Mouse (Mus musculus) forebrain, embryonic 13.5 days (tissue): ENCODE measurements around the gene Ifnz. TPM values are rescaled to one million over a fixed set of nuclear protein-coding genes. Genes with fewer than 3 reads are reported as not detected.
"Not testable (repeated sequence)": the region's sequence is repeated elsewhere in the genome, so short reads cannot be mapped to it uniquely, and the experiment has no call there.

Experiments used
- ATAC-seq: fragments of 200-750 bp; cut with Nextera tagmentation; 2 replicates; pipeline ENCODE4 v1.8.0; 2017
- H3K27ac ChIP-seq: fragments of 300-500 bp; sonication (generic); 2 replicates; pipeline ENCODE4 v1.5.1; 2015; ENCODE audit warnings: inconsistent platforms, mild to moderate bottlenecking, moderate library complexity
- H3K27me3 ChIP-seq: fragments of 300-500 bp; sonication (generic); 2 replicates; pipeline ENCODE4 v1.6.1; 2015; ENCODE audit warnings: mild to moderate bottlenecking, inconsistent platforms
- H3K36me3 ChIP-seq: fragments of 300-500 bp; sonication (generic); 2 replicates; pipeline ENCODE4 v1.6.1; 2015; ENCODE audit warnings: mild to moderate bottlenecking, inconsistent platforms; ENCODE audit not compliant: poor library complexity, severe bottlenecking
- H3K4me1 ChIP-seq: fragments of 300-500 bp; sonication (generic); 2 replicates; pipeline ENCODE4 v1.6.1; 2015; ENCODE audit warnings: inconsistent platforms
- H3K4me2 ChIP-seq: fragments of 300-500 bp; sonication (generic); 2 replicates; pipeline ENCODE4 v1.6.1; 2015; ENCODE audit warnings: inconsistent platforms, mild to moderate bottlenecking, moderate library complexity
- H3K4me3 ChIP-seq: fragments of 300-500 bp; sonication (generic); 2 replicates; pipeline ENCODE4 v1.5.1; 2015; ENCODE audit warnings: mild to moderate bottlenecking, inconsistent platforms
- H3K9ac ChIP-seq: fragments of 300-500 bp; sonication (generic); 2 replicates; pipeline ENCODE4 v1.6.1; 2015; ENCODE audit warnings: mild to moderate bottlenecking, inconsistent platforms
- H3K9me3 ChIP-seq: fragments of 300-500 bp; sonication (generic); replicated peaks from 2 replicates; pipeline ENCODE4 v1.6.1; 2016; ENCODE audit warnings: inconsistent platforms
- WGBS: fragments of 180-500 bp; shearing (Covaris S2); methylation state at CpG from one replicate; pipeline ENCODE4 v1.1.7; 2015; 5-methylcytosine and 5-hydroxymethylcytosine counted together
- polyA plus RNA-seq: library from polyadenylated mRNA; unstranded; fragments of >200 nt; fragmentation: Nextera tagmentation; extraction: Ambion mirVana; gene quantifications from 2 replicates; pipeline ENCODE4 v1.2.1, GENCODE M21; 2015

Ifnz gene
- polyA plus RNA-seq, 1 experiment from 2014 or later: 0.18 TPM

DNA sequence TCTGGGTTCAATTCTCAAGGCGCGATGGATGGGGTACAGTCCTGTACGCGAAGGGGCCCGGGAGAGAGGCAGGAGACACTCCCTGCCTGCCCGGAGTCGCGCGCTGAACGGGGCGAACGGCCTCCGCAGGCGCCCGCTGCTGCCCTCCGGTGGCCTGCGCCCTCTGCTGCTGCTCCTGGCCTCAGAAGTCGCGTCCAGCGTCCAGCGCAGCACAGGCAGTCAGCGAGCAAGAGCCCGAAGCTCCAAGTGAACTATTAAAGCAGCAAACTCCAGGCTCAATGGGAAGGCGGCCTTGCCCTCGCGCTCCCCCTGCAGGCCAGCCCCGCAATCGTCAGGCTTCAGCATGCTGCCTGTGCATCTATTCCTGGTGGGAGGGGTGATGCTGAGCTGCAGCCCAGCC, 21.5 kb upstream of the Ifnz start:
- WGBS: under 1% methylated on average over 23 of the region's 28 CpGs
- not testable (repeated sequence) for H3K36me3 ChIP-seq, ATAC-seq, H3K4me1 ChIP-seq, H3K27me3 ChIP-seq, H3K27ac ChIP-seq, H3K9me3 ChIP-seq
- peak overlapping the region; percentile 40 for H3K4me3 ChIP-seq
- peak overlapping the region; percentile 69 for H3K4me2 ChIP-seq
- H3K9ac ChIP-seq: peak overlapping the region; percentile 48; the same call in 1 of the 2 replicates

DNA sequence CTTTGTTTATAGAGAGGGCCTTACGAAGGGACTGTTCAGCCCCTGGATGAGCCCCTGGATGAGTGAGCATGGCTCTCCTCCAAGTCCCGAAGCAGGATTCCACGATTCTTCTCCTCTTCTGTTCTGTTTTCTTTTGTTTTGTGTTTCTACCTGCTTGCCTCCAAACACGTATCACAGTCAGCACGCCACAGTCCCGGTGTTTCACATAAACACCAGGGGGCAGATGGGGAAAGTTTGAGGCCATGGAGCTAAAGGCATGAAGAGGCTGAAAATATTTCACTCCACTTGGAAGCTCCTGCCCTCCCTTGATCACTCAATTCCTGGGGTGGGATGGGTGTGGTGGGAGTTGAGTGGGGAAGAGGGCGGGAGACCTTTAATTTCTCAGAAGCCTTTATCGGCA, 20.2 kb upstream of the Ifnz start:
- not testable (repeated sequence) for ATAC-seq, H3K4me2 ChIP-seq, H3K9ac ChIP-seq, H3K27ac ChIP-seq, H3K4me1 ChIP-seq, H3K36me3 ChIP-seq, H3K9me3 ChIP-seq, H3K4me3 ChIP-seq, H3K27me3 ChIP-seq
- WGBS: 67% methylated on average over 6 of the region's 8 CpGs

DNA sequence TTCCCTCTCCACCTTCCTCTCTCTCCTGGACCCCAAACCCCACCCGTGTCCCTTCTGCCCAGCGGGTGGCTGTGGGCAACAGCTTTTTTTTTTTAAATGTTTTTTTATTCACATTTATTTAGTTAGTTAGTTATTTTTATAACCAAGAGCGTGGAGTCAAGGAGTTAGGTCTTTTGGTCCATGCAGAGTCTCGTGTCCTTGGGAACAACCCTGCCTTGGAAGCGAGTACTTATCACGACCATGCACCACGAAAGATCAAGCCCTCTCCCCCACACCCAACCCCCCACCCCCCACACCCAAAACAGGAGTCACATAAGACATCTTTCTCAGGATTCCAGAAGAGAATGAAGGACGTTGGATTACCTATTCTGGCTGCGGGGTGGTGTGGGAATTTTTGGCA, 19.6 kb upstream of the Ifnz start:
- H3K4me3 ChIP-seq, H3K4me2 ChIP-seq, ATAC-seq, H3K4me1 ChIP-seq, H3K27me3 ChIP-seq, H3K9ac ChIP-seq, H3K9me3 ChIP-seq, H3K27ac ChIP-seq, H3K36me3 ChIP-seq: not testable (repeated sequence)
- 62% methylated on average over 9 of the region's 9 CpGs for WGBS

DNA sequence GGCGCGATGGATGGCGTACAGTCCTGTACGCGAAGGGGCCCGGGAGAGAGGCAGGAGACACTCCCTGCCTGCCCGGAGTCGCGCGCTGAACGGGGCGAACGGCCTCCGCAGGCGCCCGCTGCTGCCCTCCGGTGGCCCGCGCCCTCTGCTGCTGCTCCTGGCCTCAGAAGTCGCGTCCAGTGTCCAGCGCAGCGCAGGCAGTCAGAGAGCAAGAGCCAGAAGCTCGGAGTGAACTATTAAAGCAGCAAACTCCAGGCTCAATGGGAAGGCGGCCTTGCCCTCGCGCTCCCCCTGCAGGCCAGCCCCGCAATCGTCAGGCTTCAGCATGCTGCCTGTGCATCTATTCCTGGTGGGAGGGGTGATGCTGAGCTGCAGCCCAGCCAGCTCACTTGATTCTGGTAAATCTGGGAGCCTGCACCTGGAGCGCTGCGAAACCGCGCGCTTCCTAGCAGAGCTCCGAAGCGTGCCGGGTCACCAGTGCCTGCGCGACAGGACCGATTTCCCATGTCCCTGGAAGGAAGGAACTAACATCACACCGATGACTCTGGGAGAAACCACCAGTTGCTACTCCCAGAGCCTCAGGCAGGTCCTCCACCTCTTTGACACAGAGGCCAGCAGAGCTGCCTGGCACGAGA, 18.4 kb upstream of the Ifnz start:
- 3% methylated on average over 25 of the region's 42 CpGs for WGBS
- H3K4me1 ChIP-seq, H3K9me3 ChIP-seq, H3K27ac ChIP-seq, H3K36me3 ChIP-seq, ATAC-seq, H3K27me3 ChIP-seq: not testable (repeated sequence)
- H3K4me2 ChIP-seq: peak overlapping the region; percentile 63
- 0 out of 2 replicates have a peak overlapping the region, but pooled peaks have one; percentile 51 for H3K9ac ChIP-seq
- peak overlapping the region; percentile 40 for H3K4me3 ChIP-seq

DNA sequence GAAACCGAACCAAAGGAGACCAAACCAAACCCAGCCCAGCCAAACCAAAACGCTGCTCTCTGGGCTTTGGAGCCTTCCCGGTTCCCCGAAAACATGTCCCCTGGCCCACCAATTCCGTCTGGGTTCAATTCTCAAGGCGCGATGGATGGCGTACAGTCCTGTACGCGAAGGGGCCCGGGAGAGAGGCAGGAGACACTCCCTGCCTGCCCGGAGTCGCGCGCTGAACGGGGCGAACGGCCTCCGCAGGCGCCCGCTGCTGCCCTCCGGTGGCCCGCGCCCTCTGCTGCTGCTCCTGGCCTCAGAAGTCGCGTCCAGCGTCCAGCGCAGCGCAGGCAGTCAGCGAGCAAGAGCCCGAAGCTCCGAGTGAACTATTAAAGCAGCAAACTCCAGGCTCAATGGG, 8.4 kb upstream of the Ifnz start, which contains the start of gene Gm13290:
Gene Gm13290 (plus strand): TSS at position 301 of the 400 bp plus-strand sequence.
- ATAC-seq, H3K4me3 ChIP-seq, H3K9me3 ChIP-seq, H3K9ac ChIP-seq, H3K4me2 ChIP-seq, H3K27me3 ChIP-seq, H3K27ac ChIP-seq, H3K36me3 ChIP-seq, H3K4me1 ChIP-seq: not testable (repeated sequence)
- WGBS: no CpG with 5 or more reads among the region's 32 CpGs

DNA sequence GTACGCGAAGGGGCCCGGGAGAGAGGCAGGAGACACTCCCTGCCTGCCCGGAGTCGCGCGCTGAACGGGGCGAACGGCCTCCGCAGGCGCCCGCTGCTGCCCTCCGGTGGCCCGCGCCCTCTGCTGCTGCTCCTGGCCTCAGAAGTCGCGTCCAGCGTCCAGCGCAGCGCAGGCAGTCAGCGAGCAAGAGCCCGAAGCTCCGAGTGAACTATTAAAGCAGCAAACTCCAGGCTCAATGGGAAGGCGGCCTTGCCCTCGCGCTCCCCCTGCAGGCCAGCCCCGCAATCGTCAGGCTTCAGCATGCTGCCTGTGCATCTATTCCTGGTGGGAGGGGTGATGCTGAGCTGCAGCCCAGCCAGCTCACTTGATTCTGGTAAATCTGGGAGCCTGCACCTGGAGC, 5.3 kb upstream of the Ifnz start, which contains the start of gene Gm13289:
Gene Gm13289 (plus strand): TSS at position 301 of the 400 bp plus-strand sequence.
- not testable (repeated sequence) for H3K4me3 ChIP-seq, H3K27ac ChIP-seq, H3K9me3 ChIP-seq, H3K27me3 ChIP-seq, H3K4me2 ChIP-seq, H3K9ac ChIP-seq, H3K4me1 ChIP-seq, ATAC-seq, H3K36me3 ChIP-seq
- WGBS: no CpG with 5 or more reads among the region's 29 CpGs

DNA sequence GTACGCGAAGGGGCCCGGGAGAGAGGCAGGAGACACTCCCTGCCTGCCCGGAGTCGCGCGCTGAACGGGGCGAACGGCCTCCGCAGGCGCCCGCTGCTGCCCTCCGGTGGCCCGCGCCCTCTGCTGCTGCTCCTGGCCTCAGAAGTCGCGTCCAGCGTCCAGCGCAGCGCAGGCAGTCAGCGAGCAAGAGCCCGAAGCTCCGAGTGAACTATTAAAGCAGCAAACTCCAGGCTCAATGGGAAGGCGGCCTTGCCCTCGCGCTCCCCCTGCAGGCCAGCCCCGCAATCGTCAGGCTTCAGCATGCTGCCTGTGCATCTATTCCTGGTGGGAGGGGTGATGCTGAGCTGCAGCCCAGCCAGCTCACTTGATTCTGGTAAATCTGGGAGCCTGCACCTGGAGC, 2.4 kb upstream of the Ifnz start, which contains the start of gene Gm13272:
Gene Gm13272 (plus strand): TSS at position 301 of the 400 bp plus-strand sequence.
- H3K27me3 ChIP-seq, H3K4me2 ChIP-seq, H3K27ac ChIP-seq, H3K4me3 ChIP-seq, H3K9me3 ChIP-seq, ATAC-seq, H3K36me3 ChIP-seq, H3K4me1 ChIP-seq, H3K9ac ChIP-seq: not testable (repeated sequence)
- no CpG with 5 or more reads among the region's 29 CpGs for WGBS

DNA sequence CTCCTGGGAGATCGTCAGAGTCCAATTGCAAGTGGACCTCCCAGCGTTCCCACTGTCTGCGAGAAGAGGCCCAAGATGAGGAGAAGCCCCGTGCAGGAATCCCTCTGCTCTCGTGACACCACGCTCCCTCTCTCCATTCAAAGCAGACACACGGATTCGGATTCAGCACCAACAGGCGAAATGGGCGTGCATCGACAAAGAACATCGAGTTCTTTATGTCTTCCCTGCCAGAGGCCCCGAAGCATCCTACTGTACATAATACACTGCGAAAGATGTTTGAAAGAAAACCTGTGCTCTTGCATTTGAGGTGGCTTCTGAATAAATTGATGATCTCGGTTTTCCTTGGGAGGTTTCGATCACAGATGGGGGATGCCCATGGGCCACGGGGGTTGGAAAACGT, 1.6 kb upstream of the Ifnz start:
- not testable (repeated sequence) for ATAC-seq
- 51% methylated on average over 15 of the region's 18 CpGs for WGBS

DNA sequence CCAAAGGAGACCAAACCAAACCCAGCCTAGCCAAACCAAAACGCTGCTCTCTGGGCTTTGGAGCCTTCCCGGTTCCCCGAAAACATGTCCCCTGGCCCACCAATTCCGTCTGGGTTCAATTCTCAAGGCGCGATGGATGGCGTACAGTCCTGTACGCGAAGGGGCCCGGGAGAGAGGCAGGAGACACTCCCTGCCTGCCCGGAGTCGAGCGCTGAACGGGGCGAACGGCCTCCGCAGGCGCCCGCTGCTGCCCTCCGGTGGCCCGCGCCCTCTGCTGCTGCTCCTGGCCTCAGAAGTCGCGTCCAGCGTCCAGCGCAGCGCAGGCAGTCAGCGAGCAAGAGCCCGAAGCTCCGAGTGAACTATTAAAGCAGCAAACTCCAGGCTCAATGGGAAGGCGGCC, 404 bp downstream of the Ifnz start:
- WGBS: 0% methylated on average over 5 of the region's 31 CpGs

More for the DNA sequence above, 1.6 kb upstream of the Ifnz start:
- H3K4me2 ChIP-seq, H3K27me3 ChIP-seq, H3K36me3 ChIP-seq, H3K9me3 ChIP-seq, H3K9ac ChIP-seq, H3K4me3 ChIP-seq, H3K27ac ChIP-seq, H3K4me1 ChIP-seq: not testable (repeated sequence)

DNA sequence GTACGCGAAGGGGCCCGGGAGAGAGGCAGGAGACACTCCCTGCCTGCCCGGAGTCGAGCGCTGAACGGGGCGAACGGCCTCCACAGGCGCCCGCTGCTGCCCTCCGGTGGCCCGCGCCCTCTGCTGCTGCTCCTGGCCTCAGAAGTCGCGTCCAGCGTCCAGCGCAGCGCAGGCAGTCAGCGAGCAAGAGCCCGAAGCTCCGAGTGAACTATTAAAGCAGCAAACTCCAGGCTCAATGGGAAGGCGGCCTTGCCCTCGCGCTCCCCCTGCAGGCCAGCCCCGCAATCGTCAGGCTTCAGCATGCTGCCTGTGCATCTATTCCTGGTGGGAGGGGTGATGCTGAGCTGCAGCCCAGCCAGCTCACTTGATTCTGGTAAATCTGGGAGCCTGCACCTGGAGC, 3.5 kb downstream of the Ifnz start, which contains the start of gene Gm13276:
Gene Gm13276 (plus strand): TSS at position 301 of the 400 bp plus-strand sequence.
- ATAC-seq, H3K4me3 ChIP-seq, H3K36me3 ChIP-seq, H3K27ac ChIP-seq, H3K9me3 ChIP-seq, H3K9ac ChIP-seq, H3K4me1 ChIP-seq, H3K27me3 ChIP-seq, H3K4me2 ChIP-seq: not testable (repeated sequence)
- WGBS: no CpG with 5 or more reads among the region's 27 CpGs

More for the DNA sequence above, 404 bp downstream of the Ifnz start:
- not testable (repeated sequence) for H3K4me1 ChIP-seq, H3K9ac ChIP-seq, H3K27ac ChIP-seq, H3K9me3 ChIP-seq, H3K4me3 ChIP-seq, ATAC-seq, H3K36me3 ChIP-seq, H3K27me3 ChIP-seq
- H3K4me2 ChIP-seq: peak overlapping the region; percentile 46

DNA sequence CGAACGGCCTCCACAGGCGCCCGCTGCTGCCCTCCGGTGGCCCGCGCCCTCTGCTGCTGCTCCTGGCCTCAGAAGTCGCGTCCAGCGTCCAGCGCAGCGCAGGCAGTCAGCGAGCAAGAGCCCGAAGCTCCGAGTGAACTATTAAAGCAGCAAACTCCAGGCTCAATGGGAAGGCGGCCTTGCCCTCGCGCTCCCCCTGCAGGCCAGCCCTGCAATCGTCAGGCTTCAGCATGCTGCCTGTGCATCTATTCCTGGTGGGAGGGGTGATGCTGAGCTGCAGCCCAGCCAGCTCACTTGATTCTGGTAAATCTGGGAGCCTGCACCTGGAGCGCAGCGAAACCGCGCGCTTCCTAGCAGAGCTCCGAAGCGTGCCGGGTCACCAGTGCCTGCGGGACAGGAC, 6.5 kb downstream of the Ifnz start, which contains the start of gene Gm13277:
Gene Gm13277 (plus strand): TSS at position 231 of the 400 bp plus-strand sequence.
- H3K27ac ChIP-seq, H3K27me3 ChIP-seq, H3K4me3 ChIP-seq, ATAC-seq, H3K9ac ChIP-seq, H3K4me2 ChIP-seq, H3K4me1 ChIP-seq, H3K36me3 ChIP-seq, H3K9me3 ChIP-seq: not testable (repeated sequence)
- WGBS: 0% methylated on average over 3 of the region's 28 CpGs

DNA sequence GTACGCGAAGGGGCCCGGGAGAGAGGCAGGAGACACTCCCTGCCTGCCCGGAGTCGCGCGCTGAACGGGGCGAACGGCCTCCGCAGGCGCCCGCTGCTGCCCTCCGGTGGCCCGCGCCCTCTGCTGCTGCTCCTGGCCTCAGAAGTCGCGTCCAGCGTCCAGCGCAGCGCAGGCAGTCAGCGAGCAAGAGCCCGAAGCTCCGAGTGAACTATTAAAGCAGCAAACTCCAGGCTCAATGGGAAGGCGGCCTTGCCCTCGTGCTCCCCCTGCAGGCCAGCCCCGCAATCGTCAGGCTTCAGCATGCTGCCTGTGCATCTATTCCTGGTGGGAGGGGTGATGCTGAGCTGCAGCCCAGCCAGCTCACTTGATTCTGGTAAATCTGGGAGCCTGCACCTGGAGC, 9.3 kb downstream of the Ifnz start, which contains the start of gene Gm13278:
Gene Gm13278 (plus strand): TSS at position 301 of the 400 bp plus-strand sequence.
- not testable (repeated sequence) for H3K9ac ChIP-seq, H3K4me1 ChIP-seq, H3K27ac ChIP-seq, H3K36me3 ChIP-seq, ATAC-seq, H3K4me2 ChIP-seq, H3K27me3 ChIP-seq, H3K9me3 ChIP-seq, H3K4me3 ChIP-seq
- WGBS: no CpG with 5 or more reads among the region's 28 CpGs
